ENCODE assay signal across 8 mouse cellular contexts in the genomic region with DNA sequence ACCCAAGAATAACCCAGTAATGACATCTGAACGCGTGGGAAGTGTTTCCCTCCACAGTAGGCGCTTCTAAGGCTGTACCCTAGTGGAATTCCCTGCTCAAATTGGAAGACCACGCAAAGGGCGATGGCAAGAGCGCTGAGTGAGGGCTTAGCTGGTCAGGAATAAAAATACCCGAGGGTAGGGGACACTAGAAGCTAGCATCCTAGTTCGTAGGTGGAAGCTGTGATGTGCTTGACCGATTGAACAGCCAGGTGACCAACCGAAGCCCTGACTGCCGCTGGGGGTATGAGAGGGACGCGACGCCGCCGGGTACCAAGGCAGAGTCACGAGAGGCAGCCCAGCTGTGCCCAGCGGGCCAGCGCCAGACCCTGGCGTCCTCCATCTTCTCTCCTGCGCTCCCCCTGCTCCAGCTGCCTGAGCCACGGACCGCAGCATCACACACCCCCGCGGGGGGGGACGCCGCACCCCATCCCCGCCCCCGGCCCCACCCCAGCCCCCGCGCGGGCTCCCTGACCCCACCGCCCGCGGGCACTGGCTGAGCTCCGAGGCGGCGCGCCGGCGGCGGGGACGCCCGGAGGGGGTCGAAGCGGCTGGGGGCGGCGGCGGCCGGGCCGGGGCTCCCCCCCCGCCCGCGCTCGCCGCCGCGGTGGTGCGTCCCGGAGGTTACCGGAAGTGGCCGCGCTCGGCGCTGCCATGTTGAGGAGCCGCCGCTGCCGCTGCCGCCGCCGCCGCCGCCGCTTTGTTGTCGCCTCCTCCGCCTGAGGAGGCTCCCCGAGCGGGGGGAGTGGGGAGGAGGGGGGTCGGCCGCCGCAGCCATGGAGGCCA. TPM values are rescaled to one million over a fixed set of nuclear protein-coding genes. Genes with fewer than 3 reads are reported as not detected.
A peak's percentile ranks its signal among the peaks of the same experiment; 100 is the strongest.
DNase-seq lines count a peak whose midpoint lies in the region; ATAC-seq lines count a peak whose summit lies in the region.

Gene Vezf1, plus strand, starts transcription at position 694 of the 825 bp plus-strand sequence.

- peak within 1 kb of the TSS; percentile 81 for H3K4me2 ChIP-seq in hindbrain, embryonic 13.5 days

- H3K4me1 ChIP-seq in hindbrain, embryonic 13.5 days (replicated peaks) = peaks cover 43% of the 10 kb centered on the region

- H3K27me3 ChIP-seq in hindbrain, embryonic 13.5 days = no peaks in the 10 kb centered on the region

- H3K9me3 ChIP-seq in hindbrain, embryonic 13.5 days = no peaks in the 10 kb centered on the region

- H3K36me3 ChIP-seq in hindbrain, embryonic 13.5 days = no peaks in the 10 kb centered on the region

- H3K27ac ChIP-seq in hindbrain, embryonic 13.5 days = peak within 1 kb of the TSS; percentile 99

- DNase-seq in T-cell, adult 2 months (ENCODE audit: low spot score) = peak; percentile 78
- peak; percentile 73 to 76 for DNase-seq in cerebellum, postnatal 36 days
- DNase-seq in frontal cortex, postnatal 36 days (ENCODE audit: low spot score in 2 of 2) = peak; percentile 60 to 65
- peak; percentile 40 for DNase-seq in left cerebral cortex, adult 11 months (ENCODE audit: low spot score)
- DNase-seq in lung, postnatal 36 days = peak; percentile 78
- peak; percentile 84 for DNase-seq in retina, embryonic 14.5 days (ENCODE audit: low spot score)
- DNase-seq in thymus, postnatal 36 days = peak; percentile 80 to 85

- peak within 1 kb of the TSS; percentile 99 for H3K9ac ChIP-seq in hindbrain, embryonic 13.5 days

- H3K4me3 ChIP-seq in hindbrain, embryonic 13.5 days = peak within 1 kb of the TSS; percentile 99

- under 1% methylated on average over 21 of the region's 81 CpGs for WGBS in hindbrain, embryonic 13.5 days

- peak; percentile 92 for ATAC-seq in hindbrain, embryonic 13.5 days (ENCODE audit: low FRiP score)

RNA-seq across cellular contexts. Expression of gene Vezf1, which starts in this region (rescaled TPM):
- 53.9 TPM in 2 replicates for polyA plus RNA-seq in hindbrain, embryonic 13.5 days (2015; fragmentation: Nextera tagmentation; extraction: Ambion mirVana)

Comparison
In these comparisons a context has a peak if more than half of its experiments do, and no peak if none do; other contexts are left out.
1. Peak in every context shown above with its lines: DNase-seq, ATAC-seq, H3K4me3 ChIP-seq and H3K27ac ChIP-seq.